Mouse (Mus musculus) Patski (cell line): Measurements from ENCODE around the gene Pax8. TPM values are rescaled to one million over a fixed set of nuclear protein-coding genes. Genes with fewer than 3 reads are reported as not detected.

Source experiments
- ATAC-seq: fragments of 100-300 bp; one replicate; pipeline ENCODE4 v1.8.0; 2021
- CTCF ChIA-PET: fragments of 350-600 bp; sonication (Branson Sonifier 250); formaldehyde crosslinking; loops from one replicate; lab custom pipeline; 2022; ENCODE audit warnings: inconsistent platforms; lab: Charles Lee
- POLR2A ChIA-PET: fragments of 350-600 bp; sonication (Branson Sonifier 250); formaldehyde crosslinking; loops from one replicate; lab custom pipeline; 2022; ENCODE audit warnings: antibody characterized with exemption, inconsistent platforms; lab: Charles Lee
- DNase-seq: peaks from one replicate; pipeline ENCODE4 v3.0.0-alpha.2; 2011; ENCODE audit warnings: low read depth, low spot score
- H3K27me3 ChIP-seq: fragments of 371-371 bp; one replicate; pipeline ENCODE4 v1.5.1; 2021
- CTCF ChIP-seq: fragments of 100-300 bp; IDR thresholded peaks from one replicate; pipeline ENCODE4 v1.5.1; 2021
- in situ Hi-C: fragments of 300-500 bp; cut with MboI; formaldehyde crosslinking; loops from 3 replicates; pipeline ENCODE4 v1.11.1; 2018; ENCODE audit warnings: low pct_unique_long_range_greater_than_20kb, mixed read lengths
- polyA plus RNA-seq: library from polyadenylated mRNA; unstranded; gene quantifications from one replicate; pipeline ENCODE4 v1.2.3, GENCODE M21; 2021

Pax8 gene
- polyA plus RNA-seq, 1 experiment from 2014 or later, result 219 TPM

DNA sequence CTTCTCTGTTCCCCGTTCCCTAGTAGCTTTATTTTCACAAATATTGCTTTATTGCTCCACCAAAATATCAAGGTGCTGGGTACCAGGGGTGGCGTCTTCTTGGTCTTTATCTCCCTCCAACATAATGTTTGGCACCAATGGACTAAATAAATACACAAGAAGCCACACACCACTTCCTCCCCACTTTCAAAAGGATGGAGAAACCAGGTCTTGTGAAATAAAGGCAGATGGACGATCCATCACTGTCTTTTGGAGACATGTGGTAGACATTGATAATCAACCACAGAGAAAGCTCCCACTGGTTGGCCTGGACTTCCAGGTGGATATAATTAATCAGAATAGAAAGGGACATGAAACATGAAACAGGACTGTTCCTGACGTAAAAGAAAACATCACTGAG lies 45.6 kb downstream of the Pax8 start:
- in situ Hi-C loops, result no loop called here
- ChIA-PET CTCF (interaction anchor here (1.9 kb wide), 1 partner anchor 9 kb away, joined by 6 read pairs; no protein-coding TSS in a partner anchor), POLR2A (no interaction called here)
- H3K27me3 ChIP-seq, result no peaks in the 10 kb centered on the region
- TF ChIP-seq CTCF, result no peak
- ATAC-seq, result no peak
- no peak for DNase-seq

- in situ Hi-C loops, result no loop called here
- H3K27me3 ChIP-seq, result no peaks in the 10 kb centered on the region
- CTCF ChIA-PET, result interaction anchor here (1.3 to 1.9 kb wide), 3 partner anchors 10 to 138 kb away, joined by 4 to 6 read pairs (median 5); no protein-coding TSS in a partner anchor
- ATAC-seq (peak; percentile 95), DNase-seq (no peak)
- TF ChIP-seq CTCF, result peak; percentile 29
- POLR2A ChIA-PET, result interaction anchor here (0.7 to 1.4 kb wide), 4 partner anchors 36 to 47 kb away, joined by 3 to 4 read pairs (median 3); no protein-coding TSS in a partner anchor
These were observed 47.3 kb downstream of the Pax8 start for GRCm38 (mm10) chr2:24427866-24428675.

- in situ Hi-C loops, result no loop called here
- CTCF ChIA-PET, result interaction anchor here (0.6 kb wide), 1 partner anchor 17 kb away, joined by 3 read pairs; no protein-coding TSS in a partner anchor
- ATAC-seq (no peak), DNase-seq (no peak)
- POLR2A ChIA-PET, result interaction anchor here (1.2 kb wide), 1 partner anchor 11 kb away, joined by 3 read pairs; no protein-coding TSS in a partner anchor
- no peak for TF ChIP-seq CTCF
- no peaks in the 10 kb centered on the region for H3K27me3 ChIP-seq
These were observed 49.8 kb downstream of the Pax8 start for GRCm38 (mm10) chr2:24425630-24426029.

- DNase-seq, result no peak
- no peaks in the 10 kb centered on the region for H3K27me3 ChIP-seq
- in situ Hi-C loops, result no loop called here
- no peak for ATAC-seq
- POLR2A ChIA-PET, result interaction anchor here (1.3 kb wide), 1 partner anchor 52 kb away, joined by 3 read pairs; the partner anchor contains the start of gene Pax8
- CTCF ChIA-PET, result no interaction called here
- TF ChIP-seq CTCF, result no peak
These were observed 52.6 kb downstream of the Pax8 start for GRCm38 (mm10) chr2:24422815-24423214.

DNA sequence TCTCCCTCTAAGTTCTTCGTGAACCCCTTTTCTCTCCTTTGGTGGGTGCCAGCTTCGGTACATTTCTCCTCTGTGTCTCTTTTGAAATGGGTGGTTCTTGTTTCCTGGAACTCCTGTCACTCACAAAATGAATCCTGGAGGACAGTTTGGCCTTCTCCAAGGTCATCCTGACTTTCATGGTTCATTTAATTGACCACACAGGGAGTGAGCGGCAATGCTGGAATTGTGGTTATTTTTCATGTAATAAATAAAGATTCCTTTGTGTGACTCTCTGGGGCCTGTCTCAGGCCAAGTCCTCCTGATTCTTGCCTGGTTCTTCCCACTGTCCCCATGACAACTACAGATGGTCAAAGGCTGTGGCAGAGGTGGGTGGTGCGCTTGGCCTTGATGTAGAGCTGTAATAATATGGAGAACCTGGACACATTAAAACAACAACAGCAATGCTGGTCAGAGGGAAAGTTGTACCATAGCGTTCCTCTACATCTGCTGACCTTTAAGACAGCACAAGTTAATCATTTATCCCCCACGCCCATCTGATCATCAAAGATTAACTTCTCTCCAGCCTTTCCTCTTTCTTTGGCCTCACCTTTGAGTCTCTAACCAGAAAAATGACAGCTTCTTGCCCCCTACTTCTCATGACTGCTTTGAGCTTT lies 54.1 kb downstream of the Pax8 start:
- TF ChIP-seq CTCF, result no peak
- ChIA-PET POLR2A (interaction anchor here (0.6 to 1.1 kb wide), 4 partner anchors 20 to 54 kb away, joined by 3 to 4 read pairs (median 3); partner anchors contain the start of gene Pax8), CTCF (interaction anchor here (3.7 kb wide), 1 partner anchor 12 kb away, joined by 14 read pairs; no protein-coding TSS in a partner anchor)
- H3K27me3 ChIP-seq, result no peaks in the 10 kb centered on the region
- in situ Hi-C loops, result no loop called here
- DNase-seq (no peak), ATAC-seq (peak; percentile 22)

DNA sequence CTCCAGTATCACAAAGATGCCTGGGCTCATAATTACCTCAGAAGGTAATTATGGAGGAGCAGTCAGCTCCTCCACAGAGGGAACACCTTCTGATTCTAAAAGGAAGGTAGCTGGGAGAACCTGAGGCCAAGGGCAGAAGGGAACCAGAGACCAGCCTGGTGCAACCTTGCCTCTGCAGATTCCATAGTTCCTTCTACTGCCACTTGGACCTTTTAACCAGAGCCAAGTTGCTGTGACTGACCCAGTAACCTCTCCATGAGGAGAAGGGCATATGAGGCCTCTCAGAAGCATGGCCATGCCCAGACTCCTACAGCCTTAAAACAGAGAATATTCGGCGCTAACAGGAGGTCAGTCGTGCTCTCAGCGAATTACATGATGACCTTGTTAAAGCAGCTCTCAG lies 57.8 kb downstream of the Pax8 start:
- TF ChIP-seq CTCF, result no peak

GRCm38 (mm10) chr2:24417106-24417505 lies 58.3 kb downstream of the Pax8 start:
- ATAC-seq (peak; percentile 55), DNase-seq (no peak)
- H3K27me3 ChIP-seq, result no peaks in the 10 kb centered on the region
- TF ChIP-seq CTCF, result no peak
- ChIA-PET CTCF (interaction anchor here (0.9 to 1.6 kb wide), 2 partner anchors 35 to 120 kb away, joined by 3 read pairs; no protein-coding TSS in a partner anchor), POLR2A (interaction anchor here (0.7 to 2.2 kb wide), 5 partner anchors 16 to 57 kb away, joined by 3 to 9 read pairs (median 3); partner anchors contain the start of gene Pax8)
- in situ Hi-C loops, result loop anchor here (10.0 kb wide), 1 partner anchor 58 kb away; the partner anchor contains the start of gene Pax8

More for the DNA sequence above, 57.8 kb downstream of the Pax8 start:
- POLR2A ChIA-PET, result interaction anchor here (0.7 to 2.2 kb wide), 4 partner anchors 15 to 57 kb away, joined by 3 to 9 read pairs (median 5); partner anchors contain the start of gene Pax8
- DNase-seq (no peak), ATAC-seq (no peak)
- in situ Hi-C loops, result loop anchor here (10.0 kb wide), 1 partner anchor 57 kb away; the partner anchor contains the start of gene Pax8
- H3K27me3 ChIP-seq, result no peaks in the 10 kb centered on the region
- CTCF ChIA-PET, result interaction anchor here (0.9 to 1.6 kb wide), 2 partner anchors 35 to 121 kb away, joined by 3 read pairs; no protein-coding TSS in a partner anchor

GRCm38 (mm10) chr2:24416668-24417067 lies 58.7 kb downstream of the Pax8 start:
- DNase-seq (no peak), ATAC-seq (peak; percentile 52)
- no peaks in the 10 kb centered on the region for H3K27me3 ChIP-seq
- POLR2A ChIA-PET, result interaction anchor here (1.3 to 2.2 kb wide), 4 partner anchors 16 to 58 kb away, joined by 3 to 9 read pairs (median 5); partner anchors contain the start of gene Pax8
- TF ChIP-seq CTCF, result no peak
- CTCF ChIA-PET, result interaction anchor here (1.6 kb wide), 1 partner anchor 36 kb away, joined by 3 read pairs; no protein-coding TSS in a partner anchor
- in situ Hi-C loops, result loop anchor here (10.0 kb wide), 1 partner anchor 58 kb away; the partner anchor contains the start of gene Pax8

- no peaks in the 10 kb centered on the region for H3K27me3 ChIP-seq
- ChIA-PET POLR2A (interaction anchor here (0.6 to 2.6 kb wide), 9 partner anchors 12 to 66 kb away, joined by 3 to 13 read pairs (median 4); partner anchors contain the start of gene Pax8), CTCF (interaction anchor here (0.9 to 2.0 kb wide), 2 partner anchors 54 to 117 kb away, joined by 3 to 6 read pairs; no protein-coding TSS in a partner anchor)
- ATAC-seq, result peak; percentile 1
- no peak for DNase-seq
- in situ Hi-C loops, result loop anchor here (10.0 kb wide), 1 partner anchor 61 kb away; the partner anchor contains the start of gene Pax8
- no peak for TF ChIP-seq CTCF
These were observed 61.7 kb downstream of the Pax8 start for GRCm38 (mm10) chr2:24413677-24414076.
